Mouse (Mus musculus) lung, postnatal 14 days (tissue): ENCODE data around the gene Olfr288.

Experiments
- DNase-seq: peaks from one replicate; pipeline ENCODE4 v3.0.0; 2021

Olfr288 gene

GRCm38 (mm10) chr15:98195442-98195841 lies at the start of gene Olfr288:
Gene Olfr288 (minus strand): TSS chr15:98195542.
- no peak for DNase-seq

DNA sequence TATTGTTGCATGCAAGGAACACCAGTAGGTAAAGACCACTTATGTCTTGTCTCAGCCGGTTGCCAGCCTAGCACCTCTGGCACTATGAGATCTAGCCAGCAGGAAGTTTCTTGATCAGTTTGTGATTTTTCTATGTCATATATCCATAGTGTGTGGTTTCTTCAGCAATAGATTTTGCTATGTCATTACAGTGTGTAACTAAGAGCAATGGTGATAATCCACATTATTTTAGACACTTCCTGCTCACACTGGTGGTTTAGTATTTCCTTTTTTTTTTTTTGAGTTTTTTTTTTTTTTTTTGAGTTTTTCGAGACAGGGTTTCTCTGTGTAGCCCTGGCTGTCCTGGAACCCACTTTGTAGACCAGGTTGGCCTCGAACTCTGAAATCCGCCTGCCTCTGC lies 40.1 kb upstream of the Olfr288 start:
- no peak for DNase-seq

DNA sequence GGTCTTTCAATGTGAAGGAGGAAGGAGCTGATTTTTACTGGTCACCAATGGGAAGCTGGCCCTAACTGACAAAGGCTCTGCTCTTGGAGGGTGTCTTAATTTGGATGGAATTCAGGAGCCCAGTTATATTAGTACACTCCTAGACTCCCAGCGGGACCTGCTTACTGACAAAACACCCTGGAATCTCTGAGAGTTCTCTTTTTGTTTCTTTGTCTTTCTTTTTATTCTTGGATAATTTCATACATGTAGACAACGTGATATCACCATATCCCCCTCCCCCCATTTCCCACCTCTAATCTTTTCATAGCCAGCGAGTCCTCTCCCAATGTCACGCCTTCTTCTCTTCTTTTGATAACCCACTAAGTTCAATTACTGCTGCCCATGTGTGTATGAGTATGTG lies 39.0 kb upstream of the Olfr288 start, which contains the start of gene Olfr286:
Gene Olfr286 (minus strand): TSS at position 101 of the 400 bp plus-strand sequence.
- DNase-seq = no peak

DNA sequence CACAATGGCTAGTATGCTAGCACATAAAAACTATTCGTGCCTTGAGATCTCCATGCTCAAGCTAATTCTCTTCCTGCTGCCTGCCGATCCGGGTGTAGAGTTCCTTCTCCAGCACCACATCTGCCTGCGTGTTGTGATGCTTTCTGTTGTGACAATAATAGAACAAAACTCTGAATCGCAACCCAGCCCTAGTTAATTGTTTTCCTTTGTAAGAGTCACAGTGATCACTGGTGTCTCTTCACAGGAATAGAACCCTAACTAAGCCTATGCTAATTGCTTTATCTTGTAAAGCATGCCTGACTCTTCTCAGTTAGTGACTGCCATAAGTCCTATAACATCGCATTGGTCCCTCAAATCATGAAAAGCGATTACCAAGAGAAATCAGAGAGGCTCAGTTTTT lies 30.8 kb upstream of the Olfr288 start:
- no peak for DNase-seq

DNA sequence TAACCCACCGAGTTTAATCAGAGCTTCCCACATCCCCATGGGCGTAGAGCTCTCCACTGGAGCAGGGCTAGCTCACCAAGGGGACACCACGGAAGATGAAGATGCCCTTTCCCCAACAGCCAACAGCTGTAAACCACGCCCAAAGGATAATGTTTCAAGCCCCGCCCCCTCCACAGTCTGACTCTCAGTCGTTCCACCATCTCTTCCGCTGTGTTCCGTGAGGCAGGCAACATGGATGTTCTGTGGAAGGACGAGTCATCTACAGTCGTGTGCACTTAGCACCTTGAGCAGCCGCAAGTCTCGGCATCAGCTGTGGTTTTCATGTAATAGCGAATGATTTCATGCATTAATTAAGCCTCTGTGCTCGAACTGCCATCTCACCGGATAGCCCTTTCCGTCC lies 30.3 kb upstream of the Olfr288 start:
- DNase-seq = no peak

DNA sequence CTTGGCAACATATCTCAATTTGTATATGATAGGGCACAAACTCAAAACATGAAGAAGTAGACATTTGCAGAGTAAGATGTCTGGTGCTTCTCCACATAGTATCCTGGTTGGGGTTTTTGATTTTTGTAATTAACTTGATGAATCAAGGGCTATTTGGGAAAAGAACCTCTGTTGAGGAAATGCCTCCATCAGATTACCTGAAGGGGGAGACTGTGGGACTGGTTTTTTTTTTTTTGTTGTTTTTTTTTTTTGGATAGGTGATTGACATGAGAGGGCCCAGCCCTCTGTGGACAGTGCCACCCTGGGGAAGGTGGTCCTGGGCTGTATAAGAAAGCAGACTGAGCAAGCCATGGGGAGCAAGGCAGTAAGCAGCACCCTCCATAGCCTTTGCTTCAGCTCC lies 27.0 kb upstream of the Olfr288 start:
- DNase-seq = no peak

GRCm38 (mm10) chr15:98220877-98221276 lies 25.5 kb upstream of the Olfr288 start, which contains the start of the genes Gm44579 and Olfr287:
Gene Gm44579 (minus strand): TSS chr15:98220977.
Gene Olfr287 (minus strand): TSS chr15:98221056.
- DNase-seq = no peak

GRCm38 (mm10) chr15:98214130-98214529 lies 18.8 kb upstream of the Olfr288 start:
- peak; percentile 7 for DNase-seq

DNA sequence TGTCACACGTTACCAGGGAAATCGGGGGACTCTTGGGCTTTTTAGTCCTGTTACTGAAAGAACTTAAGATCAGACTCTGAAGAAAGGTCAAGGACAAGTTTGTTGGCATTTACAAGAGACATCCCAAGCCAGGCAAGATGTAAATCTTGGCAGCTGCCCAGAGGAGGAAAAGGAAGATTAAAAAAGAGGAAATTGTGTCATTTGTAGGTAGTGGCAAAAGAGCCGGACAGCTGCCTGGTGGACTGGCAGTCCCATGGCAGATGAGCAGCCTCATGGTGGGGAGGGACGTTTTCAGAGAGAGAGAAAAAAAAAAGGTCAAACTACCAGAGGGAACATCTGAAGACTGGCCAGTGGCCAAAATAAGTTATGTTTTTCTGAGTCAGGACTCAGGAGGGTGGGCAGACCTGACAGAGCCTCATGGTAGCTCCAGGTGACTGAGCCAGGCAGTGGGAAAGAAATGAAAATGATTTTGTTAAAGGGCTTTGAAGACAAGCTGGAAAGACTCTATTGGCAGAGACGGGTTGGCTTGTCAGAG lies 18.1 kb upstream of the Olfr288 start:
- DNase-seq = peak; percentile 19

- no peak for DNase-seq
Measured at GRCm38 (mm10) chr15:98209676-98210075, 14.3 kb upstream of the Olfr288 start.

- no peak for DNase-seq
Measured at GRCm38 (mm10) chr15:98184456-98184855, 10.9 kb downstream of the Olfr288 start.

DNA sequence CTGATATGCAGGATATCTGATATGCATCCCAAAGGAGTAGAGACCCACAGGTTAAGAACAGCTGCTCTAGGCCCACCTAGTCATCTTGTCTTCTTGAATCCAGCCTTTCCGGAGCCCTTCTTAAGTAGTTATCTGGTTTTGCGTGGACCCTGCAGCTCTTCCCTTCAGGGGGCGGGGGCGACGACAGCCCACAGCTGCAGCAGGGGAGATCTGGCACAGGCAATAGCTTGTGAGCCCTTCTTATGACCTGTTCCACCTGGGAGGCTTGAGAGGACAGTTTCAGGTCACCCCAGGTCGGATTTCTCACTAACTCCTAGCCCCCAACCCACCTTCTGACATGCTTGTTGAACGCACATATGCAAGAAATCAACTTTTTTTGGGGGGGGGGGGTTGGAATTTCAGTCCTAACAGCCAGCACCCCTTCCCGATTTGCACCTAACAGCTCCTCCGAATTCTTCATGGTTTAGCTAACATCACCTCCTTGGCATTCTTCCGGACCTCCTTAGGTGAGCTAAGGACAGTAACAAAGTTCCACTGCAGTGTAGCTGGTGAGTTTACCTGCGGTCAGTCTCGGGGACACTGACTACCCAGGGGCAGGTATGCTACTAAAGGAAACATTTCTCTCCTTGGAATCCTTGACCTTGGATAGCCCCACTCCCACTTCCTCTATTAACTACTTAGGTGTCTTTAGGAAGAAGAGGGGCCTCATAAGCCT lies 13.3 kb downstream of the Olfr288 start:
- no peak for DNase-seq

DNA sequence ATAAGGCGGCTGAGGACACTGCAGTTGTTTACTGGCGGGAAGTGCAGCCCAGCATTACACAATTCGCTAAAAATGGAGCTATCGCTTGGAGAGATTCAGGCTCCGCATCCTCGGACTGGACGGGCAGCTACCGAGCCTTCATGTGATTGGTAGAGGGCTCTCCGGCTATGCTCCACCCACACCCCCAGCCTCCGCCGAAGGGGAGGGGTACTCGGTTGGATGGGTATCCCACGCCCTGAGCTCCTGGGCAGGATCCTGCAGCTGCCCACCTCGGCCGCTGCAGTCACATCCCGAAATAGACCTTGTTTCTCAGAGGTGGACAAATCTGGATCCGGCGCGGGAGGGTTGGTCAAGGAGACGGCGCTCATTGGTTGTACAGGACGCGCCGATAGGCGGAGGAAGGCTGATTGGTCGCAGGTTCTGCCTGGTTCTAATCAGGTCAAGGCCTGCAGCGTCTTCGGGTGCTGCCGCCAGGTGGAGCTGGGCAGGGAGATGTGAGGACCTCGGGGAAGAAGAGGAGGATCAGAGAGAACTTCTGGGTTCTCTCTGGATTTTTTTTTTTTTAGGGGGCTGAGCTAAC lies 14.1 kb downstream of the Olfr288 start:
- peak; percentile 91 for DNase-seq

- no peak for DNase-seq
Measured at GRCm38 (mm10) chr15:98180567-98181131, 14.7 kb downstream of the Olfr288 start.

GRCm38 (mm10) chr15:98177320-98177719 lies 18.0 kb downstream of the Olfr288 start:
- DNase-seq = no peak

DNA sequence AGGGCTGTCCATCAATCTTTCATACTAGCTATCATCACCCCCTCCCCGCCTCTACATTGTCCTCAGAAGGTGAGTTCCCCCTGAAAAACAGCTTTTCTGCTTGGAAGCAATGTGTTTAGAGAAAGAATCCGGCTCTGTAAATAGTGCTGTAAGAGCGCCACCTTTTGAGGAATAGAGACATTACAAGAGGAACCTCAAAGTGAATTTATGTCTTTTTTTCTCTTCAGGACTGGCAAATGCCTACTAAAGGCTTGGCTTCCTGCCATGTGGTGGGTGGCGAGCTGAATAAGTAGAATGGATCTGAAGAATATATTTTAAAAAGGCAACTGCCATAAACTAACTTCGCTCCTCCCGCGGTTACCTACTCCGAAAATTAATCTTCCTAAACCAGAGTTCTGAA lies 21.5 kb downstream of the Olfr288 start:
- peak; percentile 34 for DNase-seq

DNA sequence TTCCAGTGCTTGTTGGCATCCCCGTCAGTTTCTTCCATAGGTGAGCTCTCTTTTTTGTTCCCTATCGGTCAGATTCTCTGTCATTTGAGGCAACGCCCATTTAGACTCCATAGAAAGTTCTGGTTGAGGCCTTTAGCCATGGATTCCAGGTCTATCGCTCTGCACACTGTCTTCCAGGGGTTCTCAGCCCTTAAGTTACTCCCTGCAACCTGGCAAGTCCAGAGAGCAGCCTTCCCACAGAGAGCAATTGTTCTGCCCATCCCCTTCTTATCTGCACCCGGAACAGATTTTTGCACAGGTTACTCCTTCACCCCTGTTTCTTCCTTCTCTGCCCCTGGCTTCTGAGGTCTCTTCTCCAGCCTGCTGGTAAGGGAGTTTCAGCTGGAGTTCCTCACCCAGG lies 23.2 kb downstream of the Olfr288 start:
- DNase-seq = no peak

DNA sequence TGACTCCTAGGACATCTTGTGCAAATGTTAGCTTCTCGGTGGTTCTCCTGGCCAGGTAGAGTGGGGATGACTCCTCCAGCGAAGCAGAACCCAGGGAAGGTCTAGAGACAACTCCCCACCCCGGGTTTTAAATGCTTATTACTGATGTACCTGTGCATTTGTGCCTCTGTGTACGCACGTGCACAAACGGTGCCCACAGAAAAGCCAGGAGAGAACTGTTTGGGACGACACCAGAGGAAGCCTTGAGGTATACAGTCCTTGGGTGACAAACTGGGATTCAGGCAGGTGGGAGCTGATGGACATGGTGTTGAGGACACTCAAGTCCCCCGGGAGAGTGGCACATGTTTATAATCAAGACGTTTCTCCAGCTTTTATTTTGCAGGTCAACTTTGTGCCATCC lies 24.4 kb downstream of the Olfr288 start:
- no peak for DNase-seq

DNA sequence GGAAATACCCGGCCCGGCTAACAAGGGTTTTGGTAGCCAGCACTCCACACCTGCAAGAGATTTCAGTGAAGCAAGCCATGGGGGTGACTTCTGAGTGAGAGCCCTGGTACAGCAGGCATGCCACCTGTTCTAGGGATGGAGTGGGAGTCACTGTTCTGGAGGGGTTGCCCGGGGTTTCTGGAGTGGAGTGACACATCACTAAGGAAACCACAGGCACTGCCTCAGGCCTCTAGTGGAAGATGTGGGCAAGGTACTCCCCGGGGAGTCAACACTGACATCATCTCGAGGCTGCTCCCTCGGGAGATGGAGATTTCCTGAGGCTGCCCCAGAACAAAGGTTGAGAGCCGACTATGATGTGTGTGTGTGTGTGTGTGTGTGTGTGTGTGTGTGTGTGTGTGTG lies 25.0 kb downstream of the Olfr288 start:
- DNase-seq = no peak

- no peak for DNase-seq
Measured at GRCm38 (mm10) chr15:98168622-98169004, 26.7 kb downstream of the Olfr288 start.

DNA sequence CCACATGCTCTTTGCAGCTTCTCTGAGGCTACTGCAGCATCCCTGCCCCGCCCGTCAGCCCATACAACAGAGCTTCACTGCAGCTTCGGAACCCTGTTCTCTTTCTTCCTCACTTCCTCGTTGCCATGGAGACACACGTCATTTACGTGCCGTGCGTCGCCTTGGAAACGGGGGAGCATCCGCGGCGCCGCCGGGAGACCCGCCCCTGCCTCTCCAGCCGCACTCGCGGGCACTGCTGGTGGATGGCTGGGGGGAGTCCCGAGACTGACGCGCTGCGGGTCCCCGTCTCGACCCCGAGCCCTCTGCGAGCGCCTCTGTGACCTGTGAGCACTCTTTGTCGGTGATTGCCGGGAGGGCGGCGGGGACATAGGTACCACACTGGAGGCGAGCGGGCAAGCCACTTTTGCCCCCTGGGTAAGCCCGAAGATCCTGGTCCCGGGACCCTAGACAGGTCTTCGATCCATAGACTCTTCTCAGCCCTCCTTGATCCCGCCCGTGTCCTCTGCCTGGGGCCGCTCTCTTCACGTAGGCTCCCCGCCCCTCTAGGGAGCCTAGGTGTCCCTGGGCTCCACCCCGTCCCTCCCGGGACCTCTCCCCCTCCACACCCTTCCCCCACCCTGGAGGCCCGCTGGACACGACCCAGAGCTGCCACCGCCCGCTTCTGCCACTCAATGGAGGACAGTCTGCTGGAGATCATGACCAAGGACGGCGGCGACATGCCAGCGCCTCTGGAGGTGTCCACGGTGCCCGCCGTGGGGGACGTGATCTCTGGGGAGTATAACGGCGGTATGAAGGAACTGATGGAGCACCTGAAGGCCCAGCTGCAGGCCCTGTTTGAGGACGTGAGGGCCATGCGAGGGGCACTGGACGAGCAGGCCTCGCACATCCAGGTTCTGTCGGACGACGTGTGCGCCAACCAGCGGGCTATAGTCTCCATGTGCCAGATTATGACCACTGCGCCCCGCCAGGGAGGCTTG lies 27.4 kb downstream of the Olfr288 start:
- peak; percentile 71 for DNase-seq

DNA sequence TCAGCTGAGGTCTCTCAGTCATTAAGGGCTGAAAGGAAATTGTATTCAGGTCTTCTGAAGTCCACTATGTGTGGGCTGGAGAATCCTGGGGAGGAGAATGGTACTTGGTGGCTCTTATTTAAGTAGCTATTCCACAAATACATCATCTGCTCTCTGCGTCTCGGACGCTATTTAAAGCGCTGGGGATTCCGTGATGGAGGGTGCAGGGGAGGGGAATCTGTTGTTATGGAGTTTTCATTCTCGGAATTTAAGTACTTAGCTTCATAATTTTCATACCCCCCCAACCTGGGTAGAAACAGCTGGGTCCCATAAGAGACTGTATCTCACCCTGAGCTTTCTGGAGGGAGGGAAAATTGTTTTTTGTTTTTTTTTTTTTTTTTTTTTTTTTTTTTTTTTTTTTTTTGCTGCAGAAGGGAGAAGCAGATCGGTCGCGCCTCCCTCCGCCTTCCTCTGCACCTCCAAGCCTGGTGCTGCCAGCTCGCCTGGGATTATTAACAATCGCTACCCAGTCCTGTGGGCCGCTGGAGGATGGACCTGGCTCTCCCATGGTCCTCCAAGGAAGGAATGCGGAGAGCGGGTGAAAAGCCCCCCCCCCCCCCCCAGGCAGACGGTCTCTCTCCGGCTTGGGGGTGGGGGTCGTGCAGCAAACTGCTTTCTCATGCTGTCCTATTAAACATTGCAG lies 28.2 kb downstream of the Olfr288 start, which contains the start of gene Ccdc184:
Gene Ccdc184 (plus strand): TSS at position 196 of the 682 bp plus-strand sequence.
- DNase-seq = no peak
